Mouse (Mus musculus): ENCODE measurements around the gene Mapk8ip3.

DNA sequence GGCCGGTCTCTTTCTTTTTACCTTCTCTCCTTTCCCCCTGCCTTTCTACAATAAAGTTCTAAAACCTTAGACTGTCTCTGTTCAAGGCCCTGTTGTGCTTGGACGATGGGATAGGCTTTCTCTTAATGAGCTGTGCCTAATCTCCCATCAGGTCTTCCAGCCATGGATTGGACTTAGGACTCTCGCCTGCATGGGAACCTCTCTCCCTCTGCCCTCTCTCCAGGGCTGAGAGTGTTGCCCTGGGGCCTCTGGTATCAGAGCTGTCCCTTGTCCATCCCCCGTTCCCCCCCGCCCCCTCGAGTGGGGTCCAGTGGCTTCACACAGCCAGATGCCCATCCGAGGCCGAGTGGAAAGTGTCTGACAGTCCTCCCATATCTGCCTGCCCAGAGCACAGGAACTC is 61.8 kb downstream of the Mapk8ip3 start:
- TF ChIP-seq POLR2A (IDR thresholded peaks at IDR 0.05; ENCODE audit: low read depth, low read length) = no peak
- TF ChIP-seq CTCF (IDR thresholded peaks at IDR 0.05; ENCODE audit: borderline replicate concordance, insufficient read depth, low read length) = no peak
